Mouse (Mus musculus): Measurements from ENCODE around the gene Retsat.

- TF ChIP-seq CTCF (conservative IDR thresholded peaks at IDR 0.05; ENCODE audit: insufficient read depth, insufficient read length, low read depth, low read length): no peak
- no peak for TF ChIP-seq POLR2A (IDR thresholded peaks at IDR 0.05; ENCODE audit: low read depth, low read length)
Measured at GRCm38 (mm10) chr6:72615561-72616375, 17.5 kb downstream of the Retsat start.
